Mouse (Mus musculus): ENCODE results near the gene L3mbtl4.

- TF ChIP-seq ZC3H11A (IDR thresholded peaks at IDR 0.05; ENCODE audit: borderline replicate concordance, low read depth, low read length) (no peak), ZNF384 (IDR thresholded peaks at IDR 0.05; ENCODE audit: low read depth, low read length) (no peak), CHD2 (IDR thresholded peaks at IDR 0.05; ENCODE audit: low read depth, low read length) (no peak), MAFK (IDR thresholded peaks at IDR 0.05; ENCODE audit: insufficient read depth, low read depth, low read length) (no peak)
Measured at GRCm38 (mm10) chr17:68642521-68643088, 369.0 kb downstream of the L3mbtl4 start.

Data from ES-E14 (cell line).